Mouse (Mus musculus) G1E (cell line): ENCODE data around the gene Coro1b.

Experiments
- CTCF ChIP-seq: IDR thresholded peaks from 2 replicates; pipeline ENCODE4 v1.5.1; 2012; ENCODE audit warnings: low read depth, low read length, inconsistent platforms, mixed read lengths
- GATA1 ChIP-seq: IDR thresholded peaks from 2 replicates; pipeline ENCODE4 v1.6.1; 2012; ENCODE audit warnings: borderline replicate concordance, low read length, inconsistent platforms, mixed read lengths
- GATA2 ChIP-seq: IDR thresholded peaks from 2 replicates; pipeline ENCODE4 v1.6.1; 2012; ENCODE audit warnings: low read depth, low read length, inconsistent platforms, borderline replicate concordance
- POLR2AphosphoS5 ChIP-seq: IDR thresholded peaks from 2 replicates; pipeline ENCODE4 v1.6.1; 2012; ENCODE audit warnings: low read depth, low read length, inconsistent platforms; ENCODE audit not compliant: insufficient replicate concordance
- TAL1 ChIP-seq: conservative IDR thresholded peaks from 2 replicates; pipeline ENCODE4 v1.6.1; 2012; ENCODE audit warnings: low read depth, low read length, inconsistent platforms, mixed read lengths

- TF ChIP-seq CTCF: no peak
- no peak for TF ChIP-seq GATA1
- TF ChIP-seq TAL1: no peak
- no peak for TF ChIP-seq POLR2AphosphoS5
- TF ChIP-seq GATA2: no peak
Measured at GRCm38 (mm10) chr19:4156771-4157170, 8.4 kb downstream of the Coro1b start.
